Mouse (Mus musculus): ENCODE data around the gene Rtkn2.

GRCm38 (mm10) chr10:68025660-68026059, 46.3 kb downstream of the Rtkn2 start:
- no peak for TF ChIP-seq POLR2A (IDR thresholded peaks at IDR 0.05; ENCODE audit: insufficient read length, low read depth)
- TF ChIP-seq MYOG (IDR thresholded peaks at IDR 0.05; ENCODE audit: control insufficient read depth in 1 of 3, insufficient read depth in 1 of 3, insufficient read length in 2 of 3, low read depth in 2 of 3): no peak
- no peak for TF ChIP-seq USF1 (IDR thresholded peaks at IDR 0.05; ENCODE audit: low read depth)
- TF ChIP-seq CEBPB (IDR thresholded peaks at IDR 0.05; ENCODE audit: insufficient read depth, poor library complexity, severe bottlenecking): no peak
- no peak for TF ChIP-seq TCF3 (IDR thresholded peaks at IDR 0.05; ENCODE audit: insufficient read length, low read depth)
- no peak for TF ChIP-seq POLR2AphosphoS2 (IDR thresholded peaks at IDR 0.05; ENCODE audit: insufficient read length, low read depth)
- TF ChIP-seq MAX (IDR thresholded peaks at IDR 0.05; ENCODE audit: low read depth): no peak
